Mouse (Mus musculus) ovary, postnatal 14 days (tissue): ENCODE measurements around the gene Trpm4.
"Not testable (repeated sequence)": the region's sequence is repeated elsewhere in the genome, so short reads cannot be mapped to it uniquely, and the experiment has no call there.

Source experiments
- DNase-seq: peaks from one replicate; pipeline ENCODE4 v3.0.0; 2022; ENCODE audit warnings: low spot score

Gene Trpm4

GRCm38 (mm10) chr7:45333431-45333982 lies at the start of gene Trpm4:
Gene Trpm4 (minus strand): TSS chr7:45333780.
- DNase-seq, result peak; percentile 90

- DNase-seq, result no peak
Observed at GRCm38 (mm10) chr7:45376057-45376456, 42.5 kb upstream of the Trpm4 start.

- no peak for DNase-seq
Observed at GRCm38 (mm10) chr7:45374620-45375019, 41.0 kb upstream of the Trpm4 start.

- DNase-seq, result no peak
Observed at GRCm38 (mm10) chr7:45372371-45372770, 38.8 kb upstream of the Trpm4 start.

GRCm38 (mm10) chr7:45370475-45371311 lies 37.1 kb upstream of the Trpm4 start, which contains the start of gene Lin7b:
Gene Lin7b (minus strand): TSS chr7:45370583.
- peak; percentile 74 for DNase-seq

GRCm38 (mm10) chr7:45369836-45370474 lies 36.4 kb upstream of the Trpm4 start:
- DNase-seq, result peak; percentile 28

GRCm38 (mm10) chr7:45369022-45369745 lies 35.6 kb upstream of the Trpm4 start:
- DNase-seq, result no peak

GRCm38 (mm10) chr7:45368178-45368577 lies 34.6 kb upstream of the Trpm4 start:
- no peak for DNase-seq

GRCm38 (mm10) chr7:45367020-45367880 lies 33.7 kb upstream of the Trpm4 start:
- DNase-seq, result peak; percentile 97

GRCm38 (mm10) chr7:45366652-45367019 lies 33.1 kb upstream of the Trpm4 start, which contains the start of gene Ppfia3:
Gene Ppfia3 (minus strand): TSS chr7:45367019.
- DNase-seq, result no peak

GRCm38 (mm10) chr7:45365742-45366651 lies 32.4 kb upstream of the Trpm4 start:
- peak; percentile 50 for DNase-seq

GRCm38 (mm10) chr7:45363983-45364382 lies 30.4 kb upstream of the Trpm4 start:
- DNase-seq, result no peak

GRCm38 (mm10) chr7:45362801-45363200 lies 29.2 kb upstream of the Trpm4 start:
- no peak for DNase-seq

- peak; percentile 54 for DNase-seq
Observed at GRCm38 (mm10) chr7:45361243-45361804, 27.7 kb upstream of the Trpm4 start.

GRCm38 (mm10) chr7:45360404-45361125 lies 27.0 kb upstream of the Trpm4 start:
- no peak for DNase-seq

- DNase-seq, result not testable (repeated sequence)
Observed at GRCm38 (mm10) chr7:45359081-45359480, 25.5 kb upstream of the Trpm4 start.

GRCm38 (mm10) chr7:45356087-45356486 lies 22.5 kb upstream of the Trpm4 start:
- DNase-seq, result no peak

- no peak for DNase-seq
Observed at GRCm38 (mm10) chr7:45355318-45356020, 21.9 kb upstream of the Trpm4 start.

GRCm38 (mm10) chr7:45353041-45353440 lies 19.5 kb upstream of the Trpm4 start:
- no peak for DNase-seq
